Mouse (Mus musculus): ENCODE measurements at regions not wholly inside any gene's neighbourhood (a gene's known extent, or its start where the extent isn't known, plus 50 kb on each side); places are given as distances from the start of the nearest gene placed in this dataset.

GRCm38 (mm10) chr14:55406146-55406545 lies 72.4 kb upstream of the Dhrs4 start:
- DNase-seq (ENCODE audit: low read depth) = no peak
